Mouse (Mus musculus) mouse embryonic stem cell (cell line): Measurements from ENCODE around the gene Calm2.

Source experiments
- in situ Hi-C, 2 experiments: fragments of 300-500 bp; cut with MboI; formaldehyde crosslinking; loops; 1 replicate in 1 of 2; 3 replicates in 1 of 2; pipeline ENCODE4 v1.14.3; 2019 to 2020; ENCODE audit warnings: low sequenced_read_pairs in 2 of 2, low pct_unique_long_range_greater_than_20kb in 1 of 2, mixed read lengths in 1 of 2; ENCODE audit not compliant: unreplicated experiment in 1 of 2

Calm2 gene

DNA sequence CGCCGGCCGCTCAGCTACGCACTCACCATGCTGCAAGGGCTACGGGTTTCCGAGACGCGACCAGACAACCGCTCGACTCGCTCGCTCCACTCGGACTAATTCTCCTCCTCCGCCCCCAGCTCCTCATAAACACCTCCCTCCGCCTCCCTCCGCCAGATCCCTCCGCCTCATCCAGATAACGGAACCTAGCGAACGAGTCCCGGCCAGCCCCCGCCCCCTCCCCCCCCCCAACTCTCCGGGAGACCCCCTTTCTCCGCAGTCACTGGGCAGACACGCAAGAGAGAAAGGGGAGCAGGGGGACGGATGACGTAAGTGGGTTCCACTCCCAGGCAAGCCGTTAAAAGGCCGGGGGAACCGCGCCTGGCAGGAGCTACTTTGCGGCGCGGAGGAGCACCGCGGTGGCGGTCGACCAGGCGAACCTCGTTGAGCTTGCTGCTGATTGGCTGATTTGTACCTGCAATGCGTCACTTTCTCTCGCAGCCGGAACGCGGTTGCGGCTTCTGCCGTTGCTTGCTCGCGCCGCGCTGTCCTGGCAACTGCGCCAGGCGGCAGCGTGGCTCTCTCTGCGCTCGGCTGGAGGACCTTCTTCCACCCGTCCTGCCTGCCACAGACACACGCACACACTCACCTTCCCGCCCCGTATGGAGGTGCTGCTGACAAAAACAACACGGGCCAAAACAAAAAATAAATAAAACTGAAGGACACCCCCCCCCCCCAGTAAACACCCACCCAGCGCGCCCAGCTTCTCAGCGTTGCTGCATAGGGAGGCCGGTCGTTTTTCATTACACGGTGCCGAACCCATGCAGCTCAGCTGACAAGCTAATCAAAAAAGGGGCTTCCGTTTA lies at the start of gene Calm2:
Gene Calm2, minus strand, starts transcription at position 169 of the 845 bp plus-strand sequence.
- in situ Hi-C loops, result no loop called here

DNA sequence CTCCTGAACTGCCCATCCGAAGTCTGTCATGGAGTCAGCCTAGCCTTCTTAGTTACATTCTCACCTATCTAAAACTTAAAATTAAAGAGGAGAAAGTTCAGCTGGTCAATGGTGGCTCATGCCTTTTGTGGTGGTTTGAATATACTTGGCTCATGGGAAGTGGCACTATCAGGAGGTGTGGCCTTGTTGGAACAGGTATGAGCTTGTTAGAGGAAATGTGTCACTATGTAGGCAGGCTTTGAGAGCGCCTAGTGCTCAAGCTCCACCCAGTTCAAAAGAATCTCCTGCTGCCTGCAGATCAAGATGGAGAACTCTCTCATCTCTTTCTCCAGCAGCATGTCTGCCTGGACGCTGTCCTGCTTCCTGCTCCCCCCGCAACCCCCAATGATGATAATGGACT lies 48.8 kb upstream of the Calm2 start:
- in situ Hi-C loops, result no loop called here

DNA sequence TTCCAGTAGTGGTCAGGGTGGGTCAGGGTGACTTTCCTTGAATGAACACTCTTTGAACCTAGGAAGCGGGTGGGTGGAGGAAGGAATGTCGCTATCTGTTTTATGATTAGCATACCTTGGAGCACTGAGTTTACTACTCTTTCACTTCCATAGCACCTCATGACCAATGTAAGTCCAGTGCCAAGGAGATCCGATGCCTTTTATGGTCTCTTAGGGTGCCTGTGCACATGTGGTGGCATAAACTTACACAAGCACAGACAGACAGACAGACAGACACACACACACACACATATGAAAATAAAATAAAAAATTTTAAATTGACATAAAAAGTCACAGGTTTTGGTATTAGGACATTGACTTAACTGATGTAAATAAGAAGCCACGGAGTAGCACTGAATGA lies 47.6 kb upstream of the Calm2 start:
- in situ Hi-C loops, result no loop called here

DNA sequence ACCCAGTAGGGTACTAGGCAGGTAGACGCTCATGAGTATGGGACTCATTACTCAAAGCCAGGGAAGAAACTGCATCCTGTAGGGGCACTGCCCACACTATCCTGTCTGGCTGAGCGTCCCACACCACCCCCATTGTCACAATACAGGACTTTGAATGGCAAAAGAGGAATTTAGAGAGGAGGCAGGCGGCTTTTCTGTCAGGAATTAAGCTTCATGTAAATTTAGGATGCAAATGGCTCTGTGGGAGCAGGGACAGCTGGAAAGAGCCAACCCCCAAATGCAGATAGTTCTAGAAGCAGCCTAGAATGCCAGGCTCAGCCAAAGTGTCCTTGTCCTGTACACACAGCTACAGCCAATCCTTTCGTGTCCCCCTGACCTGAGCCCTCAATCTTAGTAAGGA lies 45.6 kb upstream of the Calm2 start:
- in situ Hi-C loops, result no loop called here

DNA sequence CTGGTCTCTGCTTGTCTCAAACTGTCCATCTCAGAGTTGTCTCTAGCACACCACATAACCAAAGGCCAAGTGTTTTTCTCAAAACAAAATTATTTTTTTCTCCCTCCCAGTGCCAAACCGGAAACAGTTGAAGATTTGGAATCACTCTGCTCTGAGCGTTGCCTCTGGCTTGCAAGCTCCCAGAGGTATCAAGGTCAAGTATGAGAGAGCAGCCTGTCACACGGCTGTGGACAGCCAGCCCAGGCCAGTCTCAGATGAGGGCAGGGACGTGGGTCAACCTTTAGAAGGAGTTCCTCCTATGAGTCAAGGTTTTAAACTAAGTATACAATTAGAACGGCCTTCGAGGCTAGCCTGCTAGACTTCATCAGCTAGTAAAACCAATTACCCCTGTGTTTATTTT lies 43.6 kb upstream of the Calm2 start:
- in situ Hi-C loops, result no loop called here

DNA sequence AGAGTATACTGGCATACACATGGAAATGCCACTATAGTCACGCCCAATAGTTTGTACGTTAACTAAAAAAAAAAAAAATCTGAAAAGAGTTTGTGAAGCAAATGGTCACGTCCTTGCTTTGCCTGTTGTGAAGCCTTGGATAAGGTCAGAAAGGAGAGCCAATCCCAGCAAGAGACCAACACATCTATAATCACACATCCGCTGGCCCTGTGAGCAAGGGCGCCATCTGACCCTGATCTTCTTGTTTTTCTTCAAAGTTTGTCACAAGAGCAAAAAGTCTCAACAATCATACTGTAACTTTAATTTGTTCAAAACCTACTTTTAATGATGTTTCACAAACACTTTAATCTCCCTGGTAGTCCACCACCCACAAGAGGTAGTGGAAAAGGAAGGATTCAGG lies 39.0 kb upstream of the Calm2 start:
- in situ Hi-C loops, result no loop called here

DNA sequence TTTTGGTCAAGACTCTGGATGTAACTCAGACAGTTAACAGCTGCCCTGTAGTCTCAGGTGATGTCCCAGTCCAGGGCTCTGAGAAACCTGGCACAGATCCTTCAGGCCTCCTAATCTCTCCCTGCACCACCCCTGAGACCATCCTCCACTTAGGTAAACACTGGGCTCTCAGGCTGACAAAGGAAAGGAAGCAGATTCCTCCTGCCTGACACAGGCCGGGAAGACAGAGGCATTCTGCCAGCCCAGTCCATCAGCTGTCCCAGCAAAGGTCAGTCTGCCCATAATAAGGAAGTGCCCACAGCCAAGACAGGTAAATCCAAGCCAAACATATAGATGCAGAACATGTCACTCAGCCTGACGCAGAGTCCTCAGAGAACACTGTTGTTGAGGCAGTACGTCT lies 36.1 kb upstream of the Calm2 start:
- in situ Hi-C loops, result no loop called here

DNA sequence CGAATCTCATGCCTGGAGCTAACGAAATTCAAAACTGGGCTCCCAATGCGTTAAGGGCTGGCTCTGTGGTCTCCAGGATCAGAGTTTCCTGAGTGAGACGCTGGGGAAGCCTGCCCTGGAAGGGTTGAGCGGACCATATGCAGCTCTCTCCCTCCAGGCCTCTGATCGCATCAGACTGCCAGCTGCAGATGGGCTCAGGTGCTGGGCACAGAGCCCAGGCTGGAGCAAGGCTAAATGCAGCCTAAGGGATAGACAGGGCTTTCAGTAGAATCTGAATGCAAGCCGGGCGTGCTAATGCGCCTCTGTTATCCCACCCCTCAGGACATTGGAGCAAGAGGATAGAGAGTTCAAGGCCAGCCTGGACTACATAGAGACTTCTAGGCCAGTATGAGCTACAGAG lies 31.8 kb upstream of the Calm2 start:
- in situ Hi-C loops, result no loop called here

DNA sequence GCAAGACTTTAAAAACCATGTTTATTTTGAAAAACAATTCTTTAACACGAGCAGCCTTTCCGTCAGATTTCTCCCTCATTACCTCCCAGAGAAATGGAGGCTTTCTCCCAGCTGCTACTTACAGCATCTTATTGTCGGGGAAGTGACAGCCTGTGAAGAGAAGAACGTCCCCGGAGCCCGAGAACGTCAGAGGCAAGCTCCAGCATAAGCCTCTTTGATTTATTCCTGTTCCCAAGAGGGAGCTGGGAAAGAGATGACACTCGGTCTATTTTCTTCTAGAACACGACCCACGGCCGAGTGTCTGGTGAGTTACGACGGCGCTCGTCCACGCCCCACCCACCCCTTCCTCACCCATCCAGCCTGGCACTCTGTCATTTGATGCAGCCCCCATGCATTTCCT lies 30.9 kb upstream of the Calm2 start:
- in situ Hi-C loops, result no loop called here

DNA sequence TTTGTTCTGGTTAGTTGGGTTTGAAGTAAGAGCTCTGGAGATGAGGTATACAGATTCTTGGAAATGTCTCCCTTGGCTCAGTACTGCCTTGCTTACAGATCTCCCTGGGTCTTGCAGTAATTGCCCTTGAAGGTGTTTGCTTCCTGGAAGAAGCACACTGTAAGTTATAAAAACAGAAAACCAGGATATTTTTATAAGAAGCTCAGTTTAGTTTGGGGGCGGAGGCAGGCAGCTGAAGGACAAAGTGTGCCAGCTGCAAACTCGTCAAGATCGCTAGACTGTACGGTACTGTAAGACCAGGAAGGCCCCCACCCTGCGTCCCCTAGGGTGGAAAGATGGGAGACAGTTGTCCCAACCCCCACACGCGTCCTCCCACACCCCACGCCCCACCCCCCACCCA lies 28.6 kb upstream of the Calm2 start:
- in situ Hi-C loops, result no loop called here

DNA sequence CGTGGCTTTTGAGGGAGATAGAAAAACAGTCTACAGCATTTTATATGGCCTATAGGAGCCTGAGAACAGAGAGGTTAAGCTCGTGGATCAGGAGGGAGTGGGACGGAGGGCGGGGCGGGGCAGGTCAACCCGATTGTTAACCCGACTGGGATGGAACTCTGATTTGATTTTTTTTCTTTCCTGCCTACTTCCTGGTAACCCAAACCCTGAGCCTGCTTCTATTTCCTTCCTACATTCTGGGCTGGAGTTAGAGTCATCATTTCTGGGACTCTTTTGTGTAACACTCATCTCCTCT lies 27.7 kb upstream of the Calm2 start:
- in situ Hi-C loops, result no loop called here

DNA sequence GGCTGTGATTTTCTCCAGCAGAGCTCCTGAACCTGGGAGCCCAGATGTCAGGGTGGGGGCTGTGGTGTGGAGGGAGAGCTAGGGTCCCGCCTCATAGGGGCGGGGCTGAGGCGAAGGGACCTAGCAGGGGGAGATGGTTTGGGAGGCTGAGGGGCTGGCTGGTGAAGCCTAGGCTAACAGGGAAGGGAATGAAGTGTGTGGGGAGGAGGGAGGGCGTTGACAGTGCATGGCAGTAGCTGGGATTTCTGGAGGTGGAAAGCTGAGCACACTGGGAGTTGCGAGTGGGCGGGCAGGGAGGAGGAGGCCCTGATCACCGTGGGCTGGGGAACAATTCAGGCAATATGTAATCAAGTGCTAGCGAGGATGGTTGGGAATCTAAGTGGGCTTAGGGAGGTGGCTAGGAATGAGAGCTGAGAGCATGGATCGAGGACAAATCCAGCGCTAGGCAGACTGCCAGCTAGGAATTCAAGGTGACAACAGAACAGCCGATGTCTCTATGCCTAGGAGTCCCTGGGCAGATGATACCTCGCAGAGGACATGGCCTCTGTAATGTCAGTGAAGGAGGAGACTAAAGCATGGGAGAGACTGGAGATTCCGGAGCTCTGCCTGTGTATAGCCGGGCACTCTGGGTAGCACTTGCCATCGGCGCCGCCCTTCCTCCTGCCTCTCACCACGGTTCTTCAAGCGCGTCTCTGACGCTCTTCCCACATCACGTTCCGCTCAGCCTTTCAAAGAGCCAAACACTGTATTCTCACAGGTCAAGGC lies 27.2 kb upstream of the Calm2 start:
- in situ Hi-C loops, result no loop called here

DNA sequence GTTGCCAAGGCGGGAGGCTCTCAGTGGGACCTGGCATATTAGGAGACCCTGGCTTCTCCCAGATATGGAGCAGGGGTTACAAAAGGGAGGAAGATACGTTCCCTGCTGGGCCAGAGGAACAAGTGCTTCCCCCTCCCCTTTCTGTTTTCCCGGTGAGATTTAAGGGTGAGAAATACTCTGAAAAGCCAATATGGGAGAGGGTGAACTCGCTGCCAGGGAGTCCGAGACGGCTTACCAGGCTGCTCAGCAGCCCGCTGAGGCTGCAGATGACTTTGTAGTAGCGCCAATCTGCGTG lies 26.7 kb upstream of the Calm2 start:
- in situ Hi-C loops, result no loop called here

DNA sequence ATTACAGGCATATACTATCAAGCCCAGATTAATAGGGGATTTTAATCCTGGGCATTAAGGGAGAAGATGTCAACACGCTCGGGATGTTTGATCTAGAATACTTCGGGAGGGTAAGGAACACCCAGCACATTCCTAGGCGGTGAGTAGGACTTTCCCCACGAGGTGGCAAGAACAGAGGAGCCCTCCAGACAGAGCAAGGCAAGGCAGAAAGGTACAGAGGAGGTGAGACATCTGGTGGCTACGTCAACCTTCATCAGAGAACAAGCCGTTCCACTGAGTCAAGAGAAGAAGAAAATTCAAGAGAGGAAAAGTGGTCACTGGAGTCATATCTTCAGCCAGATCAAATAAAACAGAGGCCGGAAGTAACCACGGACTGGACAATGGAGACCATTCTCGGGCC lies 26.1 kb upstream of the Calm2 start:
- in situ Hi-C loops, result no loop called here

DNA sequence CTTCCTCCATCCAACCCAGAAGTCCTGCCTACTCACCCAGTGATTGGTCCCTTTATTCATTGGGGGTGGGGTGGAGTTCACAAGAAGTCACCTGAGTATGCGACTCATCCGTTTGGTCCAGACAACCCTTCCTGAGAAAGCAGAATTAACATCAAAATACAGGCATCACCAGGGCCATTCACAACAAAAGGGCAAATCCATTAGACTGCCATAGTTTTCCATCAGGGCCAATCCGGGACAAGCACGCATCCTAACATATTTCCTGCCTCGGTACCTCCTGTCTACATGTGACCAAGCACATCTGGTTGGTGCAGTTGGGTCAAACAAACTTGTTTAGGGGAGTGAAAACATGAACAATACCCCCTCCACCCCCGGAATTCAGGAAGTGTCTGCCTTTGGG lies 24.9 kb upstream of the Calm2 start:
- in situ Hi-C loops, result no loop called here

DNA sequence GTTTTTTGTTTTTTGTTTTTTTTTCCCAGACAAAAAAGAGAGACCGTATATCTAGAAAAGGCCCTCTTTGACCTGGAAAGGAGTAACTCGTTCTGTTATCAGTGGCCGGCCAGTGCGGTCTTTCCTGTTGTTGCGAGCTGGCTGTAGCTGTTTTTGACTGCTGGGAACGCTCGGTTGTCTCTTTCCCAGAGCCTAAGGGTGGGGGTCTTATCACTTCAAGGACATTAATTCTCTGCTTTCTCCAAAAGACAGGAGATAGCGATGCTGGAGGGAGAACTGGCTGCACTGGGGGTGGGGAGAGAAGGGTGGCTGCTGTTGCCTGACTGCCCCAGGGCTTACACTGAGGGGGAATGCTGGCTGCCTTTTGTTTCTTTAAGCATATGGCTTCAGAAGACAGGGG lies 24.1 kb upstream of the Calm2 start:
- in situ Hi-C loops, result no loop called here

DNA sequence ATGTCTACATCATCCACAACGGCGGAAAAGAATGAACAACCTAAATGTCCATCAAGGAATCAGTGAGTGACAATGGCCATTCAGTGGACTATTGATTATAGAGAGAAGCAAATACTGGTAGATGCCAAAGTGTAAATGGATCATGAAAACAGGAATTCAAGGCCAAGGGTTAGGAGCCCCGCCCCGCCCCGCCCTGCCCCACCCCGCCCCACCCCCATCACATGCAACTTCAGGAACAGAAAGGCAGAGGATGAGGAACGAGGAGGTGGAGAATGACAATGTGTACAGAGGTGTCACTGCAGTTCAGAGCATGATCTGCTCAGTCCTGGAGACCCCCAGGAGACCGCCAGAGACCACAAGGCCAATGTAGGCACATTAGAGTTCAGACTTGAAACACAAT lies 23.5 kb upstream of the Calm2 start:
- in situ Hi-C loops, result no loop called here

DNA sequence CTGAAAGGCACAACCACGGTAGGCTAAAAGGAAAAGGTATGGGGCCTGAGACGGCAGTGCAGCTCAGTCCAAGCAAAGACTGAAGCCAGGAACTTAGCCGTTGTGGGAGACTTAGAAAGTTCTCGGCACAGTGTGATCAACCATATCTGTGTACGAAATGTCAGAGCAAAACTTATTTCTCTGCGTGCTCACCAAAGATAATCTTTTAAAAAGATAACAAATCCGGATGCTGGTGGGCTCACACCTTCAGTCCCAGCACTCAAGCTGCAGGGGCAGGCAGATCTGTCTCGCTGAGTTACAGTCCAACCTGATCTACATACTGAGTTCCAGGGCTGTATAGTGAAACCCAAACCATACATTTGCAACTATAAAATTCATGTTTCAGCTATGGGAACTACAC lies 22.7 kb upstream of the Calm2 start:
- in situ Hi-C loops, result no loop called here

DNA sequence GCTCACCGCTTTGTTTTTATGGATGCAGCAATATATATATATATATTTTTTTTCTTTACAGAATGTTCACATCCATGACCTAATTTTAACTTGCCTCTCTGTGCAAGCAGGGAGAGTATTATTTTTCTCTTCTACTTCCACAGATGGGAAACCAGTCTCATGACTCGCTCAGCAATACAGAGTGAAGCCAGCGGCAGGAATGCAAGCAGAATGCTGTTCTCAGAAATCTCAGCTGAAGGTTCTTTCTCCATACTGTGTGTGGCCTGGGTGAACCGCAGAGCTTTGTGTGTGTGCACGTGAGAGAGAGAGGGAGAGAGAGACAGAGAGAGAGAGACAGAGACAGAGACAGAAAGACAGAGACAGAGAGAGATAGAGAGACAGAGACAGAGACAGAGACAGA lies 21.9 kb upstream of the Calm2 start:
- in situ Hi-C loops, result no loop called here

DNA sequence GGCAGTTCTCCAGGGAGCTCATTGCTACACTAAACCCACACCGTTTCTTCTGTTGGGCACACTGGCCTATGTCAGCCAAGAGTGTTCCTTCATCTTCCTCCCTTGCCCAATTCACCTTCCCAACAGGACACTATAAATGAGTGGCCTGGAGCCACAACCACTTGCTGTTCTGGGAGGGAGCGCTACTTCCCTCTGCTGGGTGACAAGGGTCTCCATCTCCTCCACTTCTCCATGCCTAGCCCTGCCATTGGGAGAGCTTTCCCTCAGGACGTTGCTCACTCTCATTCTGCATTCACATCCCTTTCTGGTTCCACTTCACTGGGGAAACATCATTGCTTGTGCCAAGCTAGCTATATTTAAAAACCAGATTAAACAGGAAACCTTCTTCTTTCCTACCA lies 14.8 kb upstream of the Calm2 start:
- in situ Hi-C loops, result no loop called here
